Mouse (Mus musculus): ENCODE results near the gene Wdr78.

Wdr78 gene

DNA sequence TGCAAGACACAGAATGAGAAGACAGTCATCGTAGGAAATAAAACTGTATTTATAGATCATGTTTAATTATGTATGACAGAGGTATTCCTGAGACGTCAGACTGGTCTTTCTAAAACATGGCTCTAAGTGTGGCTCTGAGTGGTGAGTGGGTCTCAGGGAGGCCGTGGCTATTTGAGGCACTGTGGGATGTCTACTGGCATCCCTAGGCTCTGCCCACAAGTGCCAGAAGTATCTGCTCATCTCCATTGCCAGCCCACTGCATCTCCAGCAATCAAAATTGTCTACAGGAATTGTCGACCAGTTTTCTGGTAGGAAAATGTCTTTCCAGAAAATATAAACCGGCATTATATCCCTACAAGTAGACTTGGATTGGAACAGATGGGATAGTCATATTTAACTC lies 57.4 kb downstream of the Wdr78 start:
- CTCF ChIA-PET: no interaction called here

DNA sequence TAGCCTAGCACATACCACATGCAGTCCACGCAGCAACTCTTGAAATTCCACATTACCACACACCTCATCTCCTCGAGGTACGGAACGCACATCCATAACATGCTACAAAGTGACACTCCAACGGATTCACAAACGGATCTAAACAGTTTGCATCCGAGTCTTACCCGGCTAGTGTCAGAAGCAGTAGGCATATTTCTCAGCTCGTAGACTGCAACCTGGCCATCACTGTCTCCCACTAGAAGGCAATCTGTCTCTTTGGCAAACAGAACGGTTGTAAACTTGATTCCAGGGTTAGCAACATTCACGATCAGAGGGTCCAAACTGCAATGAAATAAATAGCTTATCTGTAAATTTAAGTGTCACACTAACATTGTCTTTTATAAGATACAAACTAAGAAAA lies 66.3 kb downstream of the Wdr78 start:
- CTCF ChIA-PET: no interaction called here

DNA sequence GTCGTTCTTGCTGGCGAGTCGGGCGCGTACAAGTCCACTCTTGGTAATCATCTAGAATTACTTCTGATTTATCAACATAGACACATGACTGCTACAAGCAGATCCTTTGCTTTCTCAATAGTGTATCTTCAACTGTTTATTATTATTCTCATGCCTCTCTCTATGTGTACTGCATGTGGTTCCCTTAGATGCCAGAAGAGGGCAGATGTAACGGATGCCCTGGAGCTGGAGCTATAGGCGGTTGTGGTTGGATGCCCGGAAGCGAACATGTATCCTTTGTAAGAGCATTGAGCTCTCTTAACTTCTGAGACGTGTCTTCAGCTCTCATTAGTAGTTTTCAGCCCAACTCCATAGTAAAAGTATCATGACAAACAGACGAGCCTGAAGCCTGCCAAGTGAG lies 71.4 kb downstream of the Wdr78 start:
- CTCF ChIA-PET: no interaction called here

DNA sequence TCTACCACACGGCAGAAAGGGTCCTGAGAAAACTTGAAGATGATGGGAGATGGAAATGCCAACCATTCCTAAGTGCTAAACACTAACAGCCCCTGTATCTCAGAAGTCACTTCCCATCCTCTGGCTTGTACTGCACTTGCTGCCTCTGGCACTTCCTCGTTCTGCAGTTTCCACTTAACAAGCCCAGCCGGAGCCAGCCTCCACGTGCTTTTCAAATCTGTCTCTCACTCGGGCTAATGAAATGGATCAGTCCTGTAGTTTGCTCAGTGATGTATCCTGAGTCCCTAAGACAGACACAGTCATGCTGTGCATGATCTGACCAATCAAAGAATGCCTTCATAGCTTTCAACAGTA lies 74.5 kb downstream of the Wdr78 start:
- CTCF ChIA-PET: no interaction called here

DNA sequence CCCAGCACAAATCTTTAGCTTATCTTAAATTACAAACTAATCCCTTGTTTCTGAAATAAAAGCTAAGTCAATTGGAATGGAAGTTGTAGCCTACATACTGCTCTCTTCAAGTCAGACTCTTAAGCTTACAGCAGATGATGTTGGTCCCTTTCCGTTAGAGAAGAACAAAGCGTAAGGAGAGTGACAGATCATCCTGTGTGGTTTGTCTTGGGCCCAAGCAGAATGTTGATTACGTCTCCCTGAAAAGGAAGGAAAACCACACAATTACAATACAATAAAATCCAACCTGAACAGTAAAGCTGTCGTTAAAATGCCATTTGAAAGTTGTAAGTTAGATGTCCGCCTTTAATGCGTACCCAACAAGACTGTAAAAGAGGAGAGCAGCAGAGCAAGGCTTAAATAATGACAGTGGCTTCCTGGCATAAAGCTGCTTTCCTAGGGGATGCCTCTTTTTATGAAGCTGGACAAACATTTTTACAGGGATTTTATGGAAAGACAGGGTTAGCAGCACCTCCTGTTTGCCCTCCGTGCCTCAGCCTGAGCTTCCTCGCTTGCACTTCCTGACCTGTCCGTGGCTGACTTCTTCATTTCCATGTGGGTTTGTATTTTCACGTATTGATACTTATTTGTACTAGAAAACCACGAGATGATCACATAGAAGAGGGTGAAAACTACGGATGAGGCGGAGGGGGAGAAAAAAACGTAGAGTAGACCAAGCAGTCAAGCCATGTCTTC lies 75.1 kb downstream of the Wdr78 start:
- CTCF ChIA-PET: no interaction called here

DNA sequence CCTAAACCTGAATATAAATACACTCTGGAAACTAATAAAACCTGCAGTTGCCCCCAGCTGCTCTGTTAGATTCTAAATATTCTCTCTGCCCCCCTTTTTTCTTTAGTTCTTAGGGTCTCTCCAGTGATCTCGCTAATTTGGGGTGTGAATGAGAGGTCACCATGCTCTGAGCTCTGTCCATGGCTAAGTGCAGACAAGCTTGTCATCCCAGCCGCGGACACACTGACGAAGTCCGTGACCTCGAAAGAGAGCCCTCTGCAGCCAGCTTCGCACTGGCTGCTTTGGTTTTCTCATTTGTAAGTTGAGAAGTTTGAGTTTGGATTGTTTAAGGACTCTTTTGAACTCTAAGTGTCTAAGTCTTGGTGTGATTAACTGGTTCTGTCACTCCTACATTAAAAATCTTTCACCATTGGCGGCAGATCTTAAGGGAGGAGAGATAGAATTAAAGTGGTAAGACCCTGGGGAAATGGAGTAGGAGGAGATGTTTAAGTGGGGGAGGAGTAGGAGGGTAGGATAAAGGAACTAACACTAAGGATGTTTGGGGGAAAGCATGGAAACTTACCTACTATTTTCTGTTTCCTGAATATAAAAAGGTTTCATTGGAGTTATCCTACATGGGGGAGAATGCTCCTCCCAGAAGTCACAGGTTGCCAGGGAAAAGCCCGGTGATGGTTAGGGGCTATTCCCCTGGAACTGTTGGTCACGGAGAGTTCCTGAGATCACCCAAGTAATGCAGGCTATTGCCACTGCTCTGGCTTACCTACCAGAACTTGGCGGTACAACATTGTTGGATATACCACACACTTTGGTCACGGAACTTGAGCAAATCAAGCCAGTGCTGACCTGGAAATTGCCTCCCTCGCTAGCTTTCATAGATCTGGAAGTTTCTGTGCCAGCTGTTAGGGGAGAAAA lies 85.9 kb downstream of the Wdr78 start:
- CTCF ChIA-PET: interaction anchor here (0.6 kb wide), 1 partner anchor 109 kb away, joined by 3 read pairs; no protein-coding TSS in a partner anchor

DNA sequence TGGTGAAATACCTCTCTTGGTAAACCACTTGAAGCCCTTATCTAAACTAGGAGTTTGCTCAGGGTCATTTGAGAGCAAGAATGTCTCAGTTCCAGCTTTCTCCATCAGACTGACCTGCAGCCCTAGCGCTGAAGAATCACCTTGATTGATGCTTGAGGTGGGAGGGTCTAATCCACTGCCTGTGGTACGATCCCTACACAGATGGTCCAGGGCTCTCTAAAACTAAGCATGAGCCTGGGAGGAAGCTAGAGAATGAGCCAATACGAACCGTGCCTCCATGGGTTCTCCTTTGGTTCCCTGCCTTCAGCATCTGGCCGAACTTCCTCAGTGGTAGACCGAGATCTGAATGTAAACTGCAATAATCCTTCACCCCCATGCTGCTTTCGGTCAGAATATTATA lies 86.6 kb downstream of the Wdr78 start:
- CTCF ChIA-PET: interaction anchor here (0.6 kb wide), 1 partner anchor 109 kb away, joined by 3 read pairs; no protein-coding TSS in a partner anchor

DNA sequence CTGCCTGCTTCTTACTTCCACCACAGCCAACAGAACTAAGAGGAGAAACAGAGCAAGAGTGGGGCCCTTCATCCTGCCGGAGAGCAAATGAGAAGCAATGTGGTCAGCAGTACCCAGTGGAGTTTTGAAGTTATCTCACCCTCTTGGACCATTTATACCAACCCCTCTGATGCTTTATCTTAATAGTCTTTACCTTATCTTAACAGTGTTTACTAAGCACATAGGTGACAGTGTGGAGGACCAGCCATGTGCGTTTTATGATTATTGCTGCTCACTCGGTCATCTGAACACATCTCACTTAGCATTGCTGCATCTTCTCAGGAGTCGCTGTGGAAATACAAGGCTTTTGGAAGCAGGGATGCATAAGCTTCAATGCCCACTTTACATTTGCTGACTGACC lies 87.7 kb downstream of the Wdr78 start, which contains the start of gene Insl5:
Insl5 (minus strand) TSS at position 222 of the 400 bp plus-strand sequence.
- CTCF ChIA-PET: no interaction called here

DNA sequence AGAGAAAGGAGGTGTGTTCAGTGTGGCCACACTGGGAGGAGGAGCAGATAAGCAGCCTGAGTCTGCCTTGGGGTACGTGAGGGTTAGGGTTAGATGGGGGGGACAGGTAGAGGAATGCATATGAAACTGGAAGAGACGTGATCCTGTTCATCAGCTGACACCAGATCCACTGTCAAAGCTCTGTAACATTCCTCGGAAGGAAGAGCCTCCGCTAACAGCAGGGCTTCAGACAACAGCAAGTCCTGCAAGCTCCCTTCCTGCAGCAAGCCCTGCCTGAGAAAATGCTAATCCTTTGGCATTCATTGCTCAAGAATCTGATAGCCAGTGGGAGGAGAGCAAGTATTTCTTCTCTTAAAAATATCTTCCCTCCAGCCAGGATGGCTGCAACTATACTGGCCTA lies 100.9 kb downstream of the Wdr78 start:
- CTCF ChIA-PET: no interaction called here

DNA sequence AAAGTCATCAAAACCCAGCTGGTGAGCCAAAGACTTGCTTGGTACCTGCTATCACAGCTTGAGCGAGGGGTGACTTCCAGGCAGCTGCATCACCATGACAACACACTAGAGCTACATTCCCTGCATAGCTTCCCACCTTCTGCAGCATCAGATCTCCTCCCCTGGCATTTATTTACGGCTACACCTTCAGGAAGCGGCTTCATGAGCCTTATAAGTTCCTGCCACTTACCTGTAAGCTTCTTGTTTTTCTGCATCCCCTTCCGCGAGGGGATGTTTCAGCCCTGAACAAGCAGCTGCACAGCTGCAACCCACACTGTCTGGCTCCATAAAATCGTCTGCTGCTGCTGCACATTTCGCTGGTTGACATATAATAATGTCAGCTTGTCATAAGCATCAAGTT lies 102.5 kb downstream of the Wdr78 start:
- CTCF ChIA-PET: no interaction called here

DNA sequence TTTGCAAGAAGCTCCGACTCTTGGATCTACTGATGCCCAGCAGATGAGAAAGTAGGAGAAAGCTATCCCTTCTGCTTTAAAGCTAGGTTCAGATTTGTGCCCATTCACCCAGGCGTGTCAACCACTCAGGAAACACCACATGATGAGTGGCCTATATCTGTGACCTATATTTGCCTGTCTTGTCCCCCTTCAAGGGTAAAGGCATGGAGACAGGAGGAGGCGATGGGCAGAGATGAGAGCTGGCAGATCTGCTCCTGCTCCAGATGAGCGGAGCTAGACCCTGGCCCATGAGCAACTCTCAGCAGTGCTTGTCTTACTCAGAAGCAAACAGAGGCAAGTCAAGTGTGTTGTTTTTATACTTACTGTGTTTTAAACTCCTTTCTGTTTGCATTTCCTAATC lies 103.6 kb downstream of the Wdr78 start:
- CTCF ChIA-PET: no interaction called here

DNA sequence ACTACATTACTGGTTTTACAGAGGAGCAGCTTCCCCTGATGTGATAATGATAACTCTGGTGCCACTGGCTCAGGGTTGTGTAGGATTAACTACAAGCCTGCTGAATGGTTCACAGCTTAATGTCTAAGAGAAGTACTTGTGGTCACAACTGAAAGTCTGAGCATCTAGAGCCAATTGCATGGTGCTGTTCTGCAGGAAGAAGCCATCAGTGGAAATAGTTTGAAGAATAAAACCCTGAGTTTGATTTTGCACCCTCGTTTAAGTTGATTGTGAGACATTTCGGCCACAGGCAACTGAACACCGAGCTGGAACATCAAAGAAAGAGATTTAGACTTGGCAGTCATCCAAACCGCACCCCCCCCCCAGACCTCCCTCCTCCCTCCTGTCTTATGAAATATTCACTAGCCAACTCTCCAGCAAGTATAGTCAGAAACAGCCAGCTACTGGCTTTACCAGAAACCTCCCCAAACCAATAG lies 107.4 kb downstream of the Wdr78 start:
- CTCF ChIA-PET: no interaction called here

DNA sequence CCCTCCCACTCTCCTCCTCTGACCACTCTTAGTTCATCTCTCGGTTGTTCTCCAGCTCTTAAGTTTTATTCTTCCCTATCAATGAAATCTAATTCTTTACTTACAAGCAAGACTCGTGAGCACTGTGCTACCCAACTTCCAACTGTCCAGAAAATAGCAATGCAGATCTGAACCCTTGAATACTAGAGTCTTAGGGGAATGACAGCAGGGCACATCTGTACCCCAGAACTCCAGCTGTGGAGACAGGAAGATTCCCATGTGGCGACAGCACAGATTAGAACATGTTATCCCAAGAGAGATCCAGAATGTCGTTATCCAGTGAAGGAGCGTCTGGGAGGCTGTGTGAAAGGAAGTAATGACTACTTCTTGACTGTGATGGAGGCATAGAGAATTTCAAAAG lies 108.1 kb downstream of the Wdr78 start:
- CTCF ChIA-PET: no interaction called here

DNA sequence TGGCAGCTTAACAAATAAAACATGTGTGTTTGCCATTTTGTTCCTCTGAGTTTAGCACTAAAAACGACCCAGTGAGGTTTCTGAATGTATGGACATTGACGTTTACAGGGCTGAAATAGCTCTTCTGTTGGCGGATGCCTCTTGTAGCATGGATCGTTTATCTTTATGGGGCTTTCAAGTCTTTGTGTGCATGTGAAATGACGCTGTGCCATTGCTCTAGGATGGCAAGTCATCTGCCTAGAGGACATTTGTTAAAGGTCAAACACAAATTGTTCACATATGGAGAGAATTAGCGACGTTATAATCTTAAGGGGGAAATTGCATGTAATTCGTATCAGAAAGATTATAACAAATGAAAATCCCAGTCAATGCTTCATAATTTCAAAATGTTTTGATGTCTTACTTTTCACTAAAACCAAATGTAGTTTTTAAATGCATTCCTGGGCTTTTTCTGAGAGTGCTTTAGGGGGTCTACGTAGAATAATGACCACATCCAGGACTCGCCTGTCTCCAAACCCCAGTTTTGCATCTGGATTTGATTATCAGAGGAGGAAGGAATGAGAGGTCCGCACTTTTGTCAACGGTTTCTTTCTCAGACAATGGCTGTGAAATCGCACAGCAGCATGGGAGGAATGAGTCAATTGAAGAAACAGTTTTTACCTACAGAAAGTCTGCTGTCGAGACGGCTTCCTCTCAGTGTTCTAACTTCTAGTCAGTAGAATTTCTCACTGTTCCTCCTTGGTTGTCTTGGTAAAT lies 109.0 kb downstream of the Wdr78 start:
- CTCF ChIA-PET: no interaction called here

DNA sequence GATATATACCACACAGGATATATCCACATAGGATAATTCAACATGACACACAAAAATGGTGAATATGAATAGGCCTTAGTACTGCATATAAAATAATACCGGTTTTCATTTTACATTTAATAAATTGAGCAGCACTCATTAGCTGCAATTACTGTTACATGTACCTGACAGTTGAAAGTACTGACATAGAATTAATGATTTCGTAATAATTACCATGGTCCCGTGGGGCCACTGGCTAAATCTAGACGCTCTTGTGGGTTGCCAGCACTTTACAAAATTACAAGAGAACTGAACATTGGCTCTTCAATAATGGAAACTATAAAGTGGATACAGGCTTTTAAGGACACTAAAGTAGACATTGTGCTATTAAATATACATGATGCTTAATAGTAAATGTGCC lies 109.7 kb downstream of the Wdr78 start:
- CTCF ChIA-PET: no interaction called here

DNA sequence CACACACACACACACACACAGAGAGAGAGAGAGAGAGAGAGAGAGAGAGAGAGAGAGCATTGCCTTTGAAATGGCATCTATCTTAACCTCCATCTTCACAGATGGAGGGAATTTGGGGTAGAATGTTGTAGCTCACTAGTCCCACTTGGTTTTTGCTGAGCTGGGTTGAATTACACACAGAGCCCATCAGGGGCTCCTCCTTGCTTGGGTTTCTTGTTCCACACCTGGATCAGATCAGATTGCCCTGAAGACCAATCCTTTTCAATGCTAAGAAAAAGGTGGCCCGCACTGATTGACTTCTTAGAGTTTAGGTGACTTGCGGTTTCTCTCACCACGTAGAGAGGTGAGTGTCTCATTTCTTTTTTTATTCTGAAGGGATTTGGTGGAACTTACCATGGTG lies 122.7 kb downstream of the Wdr78 start:
- CTCF ChIA-PET: interaction anchor here (0.6 to 0.7 kb wide), 2 partner anchors 506 to 857 kb away, joined by 3 read pairs; no protein-coding TSS in a partner anchor

DNA sequence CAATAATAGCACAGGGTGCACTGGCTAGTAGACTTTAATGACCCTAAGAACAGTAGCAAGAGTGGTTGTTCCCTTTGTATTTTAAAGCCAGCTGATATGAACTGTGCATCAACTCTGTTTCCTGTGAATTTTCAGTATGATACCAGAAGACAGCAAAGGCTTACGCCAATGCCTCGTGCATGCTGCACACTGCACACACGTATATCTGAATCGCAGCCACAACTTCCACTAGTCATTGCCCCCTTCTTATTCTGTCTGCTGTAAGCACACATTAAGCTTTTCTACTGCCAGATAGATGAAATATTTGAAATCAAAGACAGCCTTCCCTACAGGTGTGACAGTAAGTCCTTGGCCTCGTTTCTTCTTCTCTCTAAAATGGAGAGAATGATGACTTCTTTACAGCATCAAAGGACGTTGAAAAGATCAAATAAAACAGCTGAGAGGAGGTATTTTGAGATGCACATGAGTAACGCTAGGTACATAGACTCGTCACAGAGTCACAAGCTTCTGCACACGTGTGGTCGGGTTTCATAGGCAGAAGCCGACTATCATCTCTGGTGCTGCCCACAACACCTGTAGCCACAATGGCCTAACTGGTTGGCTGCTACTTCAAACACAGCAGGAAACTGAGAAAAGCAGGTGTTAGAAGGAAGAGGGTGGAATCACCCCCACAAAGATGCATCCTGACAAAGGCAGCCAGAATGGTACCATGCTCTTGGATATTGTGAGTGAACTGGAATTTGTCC lies 123.6 kb downstream of the Wdr78 start:
- CTCF ChIA-PET: interaction anchor here (0.7 kb wide), 1 partner anchor 505 kb away, joined by 3 read pairs; no protein-coding TSS in a partner anchor

DNA sequence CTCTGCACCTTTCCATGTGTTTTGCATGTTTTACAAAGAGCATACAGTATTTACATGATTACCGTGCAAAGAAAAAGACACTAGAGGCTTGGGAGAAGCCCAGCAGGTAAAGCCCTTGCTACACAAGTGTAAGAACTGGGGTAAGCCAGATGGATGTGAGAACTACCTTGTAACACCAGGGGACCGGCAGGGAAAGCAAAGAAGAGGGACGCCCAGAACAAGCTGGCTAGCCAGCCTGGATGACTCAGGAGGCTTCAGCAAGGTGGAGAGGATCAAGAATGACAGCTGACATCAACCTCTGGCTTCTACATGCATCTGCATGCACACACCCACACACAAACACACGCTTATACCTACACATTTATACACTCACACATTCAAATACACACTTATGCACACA lies 124.3 kb downstream of the Wdr78 start:
- CTCF ChIA-PET: no interaction called here

DNA sequence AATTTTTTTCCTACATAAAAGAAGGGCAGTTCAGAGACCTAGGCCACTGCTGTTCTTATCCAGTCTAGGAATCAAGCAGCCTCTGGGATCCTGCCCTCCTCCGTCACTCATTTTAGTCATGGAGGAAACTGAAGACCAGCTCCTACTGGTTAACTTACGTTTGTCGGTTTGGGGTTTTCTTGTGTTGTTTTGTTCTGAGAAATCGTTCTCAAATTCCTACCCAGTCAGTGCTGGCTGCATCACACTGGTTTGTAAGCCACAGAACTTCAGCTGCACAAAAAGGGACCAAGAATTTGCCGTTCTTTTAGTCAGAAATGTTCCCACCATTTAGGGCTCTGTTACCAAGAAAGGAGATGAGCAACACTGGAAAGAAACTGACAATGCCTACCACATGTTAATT lies 125.0 kb downstream of the Wdr78 start:
- CTCF ChIA-PET: no interaction called here

DNA sequence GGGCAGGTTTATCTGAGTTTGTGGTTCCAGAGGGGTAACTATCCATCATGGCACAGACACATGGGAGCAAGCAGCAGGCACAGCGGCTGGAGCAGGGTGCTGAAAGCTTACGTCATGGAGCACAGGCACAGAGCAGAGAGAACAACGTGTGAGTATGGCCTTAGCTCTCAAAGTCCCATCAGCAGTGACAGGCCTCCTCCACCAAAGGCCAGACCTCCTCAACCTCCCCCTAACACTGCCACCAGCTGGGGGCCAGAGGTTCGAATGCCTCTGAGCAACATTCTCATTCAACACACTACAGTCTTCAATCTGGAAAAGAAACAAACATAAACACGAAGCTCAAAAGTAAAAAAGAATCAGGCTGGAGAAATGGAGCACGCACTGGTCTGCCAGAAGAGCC lies 125.8 kb downstream of the Wdr78 start:
- CTCF ChIA-PET: interaction anchor here (1.1 to 1.4 kb wide), 2 partner anchors 155 to 159 kb away, joined by 3 to 5 read pairs; no protein-coding TSS in a partner anchor
